Mouse (Mus musculus) bone marrow macrophage, adult 2 months (primary cell): ENCODE data around the gene B9d2. TPM values are rescaled to one million over a fixed set of nuclear protein-coding genes. Genes with fewer than 3 reads are reported as not detected.

ENCODE experiments used
- H3K27ac ChIP-seq: 2 replicates; pipeline ENCODE4 v1.5.1; 2012; ENCODE audit warnings: low read depth, low read length; ENCODE audit not compliant: insufficient read depth
- H3K4me1 ChIP-seq: 2 replicates; pipeline ENCODE4 v1.6.1; 2012; ENCODE audit warnings: low read length; ENCODE audit not compliant: control insufficient read depth, insufficient read depth
- H3K4me3 ChIP-seq: 2 replicates; pipeline ENCODE4 v1.5.1; 2012; ENCODE audit warnings: mild to moderate bottlenecking, low read length, moderate library complexity; ENCODE audit not compliant: insufficient read depth
- CTCF ChIP-seq: IDR thresholded peaks from 2 replicates; pipeline ENCODE4 v1.5.1; 2012; ENCODE audit warnings: low read depth, mild to moderate bottlenecking, low read length, moderate library complexity
- POLR2A ChIP-seq: IDR thresholded peaks from 2 replicates; pipeline ENCODE4 v1.6.1; 2012; ENCODE audit warnings: mild to moderate bottlenecking, low read depth, low read length, borderline replicate concordance
- polyA plus RNA-seq: library from polyadenylated mRNA; stranded (reverse); fragments of >200 nt; gene quantifications from 2 replicates; pipeline ENCODE4 v1.2.4, GENCODE M21; 2012; ENCODE audit not compliant: missing spikeins, insufficient read depth, insufficient read length

Gene B9d2
- polyA plus RNA-seq, 1 experiment = 18.3 TPM

- H3K4me1 ChIP-seq = peaks cover 3% of the 10 kb centered on the region
- no peak overlapping the region for H3K27ac ChIP-seq
- peak overlapping the region; percentile 3; the same call in 1 of the 2 replicates for H3K4me3 ChIP-seq
- TF ChIP-seq CTCF (no peak), POLR2A (no peak)
These were observed 6.3 kb upstream of the B9d2 start for GRCm38 (mm10) chr7:25674297-25674696.

GRCm38 (mm10) chr7:25674719-25675300 is 5.8 kb upstream of the B9d2 start, which contains the start of gene Tmem91:
Gene Tmem91, minus strand, starts transcription at chr7:25675166.
- TF ChIP-seq CTCF = no peak
- no peak for TF ChIP-seq POLR2A
- peaks cover 6% of the 10 kb centered on the region for H3K4me1 ChIP-seq
- peak within 1 kb of the TSS; percentile 3; the same call in 1 of the 2 replicates for H3K4me3 ChIP-seq
- no peak within 1 kb of the TSS for H3K27ac ChIP-seq

- H3K27ac ChIP-seq = no peak overlapping the region
- TF ChIP-seq POLR2A = no peak
- TF ChIP-seq CTCF = no peak
- H3K4me3 ChIP-seq = no peak overlapping the region
- H3K4me1 ChIP-seq = peaks cover 6% of the 10 kb centered on the region
These were observed 5.2 kb upstream of the B9d2 start for GRCm38 (mm10) chr7:25675405-25675804.

- Histone ChIP-seq H3K27ac (no peak overlapping the region), H3K4me1 (peaks cover 7% of the 10 kb centered on the region), H3K4me3 (no peak overlapping the region)
- TF ChIP-seq CTCF (no peak), POLR2A (no peak)
These were observed 4.3 kb upstream of the B9d2 start for GRCm38 (mm10) chr7:25676085-25676781.

- Histone ChIP-seq H3K27ac (no peak overlapping the region), H3K4me1 (peaks cover 15% of the 10 kb centered on the region), H3K4me3 (no peak overlapping the region)
- no peak for TF ChIP-seq POLR2A
- TF ChIP-seq CTCF = no peak
These were observed 3.6 kb upstream of the B9d2 start for GRCm38 (mm10) chr7:25677013-25677412.

- peak overlapping the region; percentile 81 for H3K27ac ChIP-seq
- peak overlapping the region; percentile 66 for H3K4me3 ChIP-seq
- TF ChIP-seq POLR2A = no peak
- peak; percentile 55 for TF ChIP-seq CTCF
- peaks cover 42% of the 10 kb centered on the region for H3K4me1 ChIP-seq
These were observed 609 bp upstream of the B9d2 start for GRCm38 (mm10) chr7:25679971-25680370.

- peak overlapping the region; percentile 29 for H3K4me3 ChIP-seq
- peaks cover 51% of the 10 kb centered on the region for H3K4me1 ChIP-seq
- peak overlapping the region; percentile 24 for H3K27ac ChIP-seq
These were observed 1.0 kb downstream of the B9d2 start for GRCm38 (mm10) chr7:25681341-25682231.

GRCm38 (mm10) chr7:25683474-25684180 is 3.0 kb downstream of the B9d2 start:
- Histone ChIP-seq H3K4me1 (peaks cover 51% of the 10 kb centered on the region), H3K27ac (peak overlapping the region; percentile 93), H3K4me3 (peak overlapping the region; percentile 52)
- TF ChIP-seq CTCF (no peak), POLR2A (peak; percentile 3; the same call in 1 of the 2 replicates)

More at GRCm38 (mm10) chr7:25681341-25682231, 1.0 kb downstream of the B9d2 start:
- TF ChIP-seq CTCF (no peak), POLR2A (no peak)

- no peak overlapping the region for H3K4me3 ChIP-seq
- H3K4me1 ChIP-seq = peaks cover 45% of the 10 kb centered on the region
- TF ChIP-seq CTCF (no peak), POLR2A (no peak)
- H3K27ac ChIP-seq = peak overlapping the region; percentile 93
These were observed 4.1 kb downstream of the B9d2 start for GRCm38 (mm10) chr7:25684659-25685058.
